Mouse (Mus musculus): Measurements from ENCODE around the gene Ppm1h.

DNA sequence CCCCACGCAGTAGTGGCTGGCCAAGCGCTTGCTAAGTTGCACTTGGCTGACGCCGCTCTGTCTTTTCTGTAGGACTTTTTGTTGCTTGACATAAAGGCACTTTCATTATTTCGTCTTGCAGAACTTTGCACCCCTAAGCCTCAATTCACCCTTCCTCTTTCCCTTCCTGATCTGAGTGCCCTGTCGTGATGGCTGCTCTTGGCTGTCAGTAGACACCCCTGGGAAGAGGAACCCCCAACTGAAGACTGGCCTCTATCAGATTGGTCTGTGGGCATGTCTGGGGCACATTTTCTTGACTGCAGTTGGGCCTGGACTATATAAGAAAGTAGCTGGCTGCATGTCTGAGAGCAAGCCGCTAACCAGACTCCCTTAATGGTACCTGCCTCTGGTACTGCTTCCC is 95.6 kb downstream of the Ppm1h start:
- TF ChIP-seq CTCF (IDR thresholded peaks at IDR 0.05; ENCODE audit: extremely low read depth, insufficient read depth, low read length) (no peak), POLR2A (IDR thresholded peaks at IDR 0.05; ENCODE audit: extremely low read depth, insufficient read depth, low read length) (no peak)

Measured in cortical plate, adult 2 months (tissue).